Mouse (Mus musculus): ENCODE data around the gene Mfap3l. TPM values are rescaled to one million over a fixed set of nuclear protein-coding genes. Genes with fewer than 3 reads are reported as not detected.
"Not testable (repeated sequence)": the region's sequence is repeated elsewhere in the genome, so short reads cannot be mapped to it uniquely, and the experiment has no call there.

The Mfap3l gene
- total RNA-seq (2022): 10 to 100 TPM; 46.1 to 72.6 (median 61.9) TPM

DNA sequence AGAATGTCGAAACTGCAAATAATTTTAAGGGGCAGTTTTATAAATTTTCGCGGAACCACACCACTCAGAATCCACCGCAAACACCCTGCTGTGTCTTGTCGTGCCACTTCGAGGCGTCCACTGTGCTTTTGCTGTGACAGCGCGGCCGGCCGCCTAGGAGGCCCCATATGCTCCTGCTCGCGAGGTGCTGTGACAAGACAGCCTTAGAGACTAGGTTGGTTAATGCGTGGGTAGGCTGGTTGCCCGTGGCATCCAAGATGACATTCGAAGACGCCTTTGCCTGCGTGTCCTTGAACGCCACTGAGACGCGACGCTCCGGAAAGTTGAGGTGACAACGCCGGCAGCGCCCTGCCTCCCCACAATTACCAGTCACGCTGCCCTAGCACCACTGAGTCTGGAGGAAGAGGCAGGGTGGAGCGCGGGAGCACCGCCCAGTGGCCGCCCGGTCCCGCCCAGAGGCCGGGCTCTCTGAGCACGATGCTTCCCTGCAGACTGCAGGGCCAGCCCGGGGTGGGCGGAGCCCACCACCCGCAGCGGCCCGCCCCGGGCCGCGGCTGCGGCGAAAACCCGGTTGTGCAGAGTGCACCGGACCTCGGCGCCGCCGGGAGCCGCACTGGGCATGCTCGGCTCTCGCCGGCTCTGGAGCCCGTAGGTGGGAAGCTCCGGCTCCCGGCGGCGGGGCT, at the start of gene Mfap3l:
Mfap3l (plus strand) TSS at position 578 of the 683 bp plus-strand sequence.
- DNase-seq (ENCODE audit: low spot score in 2 of 2): peak; percentile 91 to 92

DNA sequence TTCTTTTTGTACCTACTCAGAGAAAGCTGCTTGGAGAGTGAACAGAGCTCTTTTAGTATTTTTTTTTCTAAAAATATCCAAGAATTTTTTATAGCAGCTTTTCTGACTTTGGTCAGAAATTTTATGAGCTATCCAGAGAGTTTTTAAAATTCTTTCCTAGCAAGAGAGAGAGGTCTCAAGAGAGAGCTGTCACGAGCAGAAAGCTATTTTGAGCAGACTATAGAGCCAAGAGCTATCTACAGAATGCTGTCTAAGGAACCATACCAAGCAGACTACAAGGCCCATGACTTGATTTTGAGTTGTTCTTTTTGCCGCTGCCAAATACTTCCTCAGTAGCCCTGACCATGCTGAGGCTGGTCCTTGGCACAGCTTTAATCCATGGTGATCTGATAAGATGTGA, 49.3 kb upstream of the Mfap3l start:
- DNase-seq (ENCODE audit: low spot score in 2 of 2): no peak

DNA sequence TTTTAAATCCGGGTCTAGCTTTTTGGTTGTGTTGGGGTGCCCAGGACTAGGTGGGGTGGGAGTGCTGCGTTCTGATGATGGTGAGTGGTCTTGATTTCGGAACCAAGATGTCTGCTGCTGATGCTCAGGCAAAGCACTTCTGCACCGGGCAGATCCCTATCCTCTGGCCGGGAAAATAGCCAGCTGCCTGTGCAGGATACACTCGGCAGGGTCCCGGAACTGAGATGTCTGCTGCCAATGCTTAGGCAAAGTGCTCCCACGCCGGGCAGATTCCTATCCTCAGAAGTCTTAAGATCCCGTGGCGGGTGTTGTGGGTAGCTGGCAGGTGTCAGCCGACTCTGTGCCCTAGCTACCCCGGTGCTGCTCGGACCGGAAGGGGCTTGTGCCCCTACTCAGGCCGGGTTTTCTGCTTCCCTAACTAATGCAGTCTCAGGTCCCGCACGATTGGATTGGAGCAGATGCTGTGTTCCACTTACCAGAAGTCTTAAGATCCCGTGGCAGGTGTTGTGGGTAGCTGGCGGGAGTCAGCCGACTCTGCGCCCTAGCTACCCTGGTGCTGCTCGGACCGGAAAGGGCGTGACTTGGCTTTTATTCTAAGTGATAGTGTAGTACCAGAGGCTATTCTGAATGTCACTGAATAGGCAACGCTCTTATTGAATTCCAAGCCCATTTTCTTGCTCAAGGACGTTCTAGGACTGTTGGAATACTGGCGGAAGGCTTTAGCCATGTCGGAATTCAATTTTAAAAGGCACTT, 41.1 kb upstream of the Mfap3l start:
- not testable (repeated sequence) for DNase-seq (ENCODE audit: low spot score in 2 of 2)

DNA sequence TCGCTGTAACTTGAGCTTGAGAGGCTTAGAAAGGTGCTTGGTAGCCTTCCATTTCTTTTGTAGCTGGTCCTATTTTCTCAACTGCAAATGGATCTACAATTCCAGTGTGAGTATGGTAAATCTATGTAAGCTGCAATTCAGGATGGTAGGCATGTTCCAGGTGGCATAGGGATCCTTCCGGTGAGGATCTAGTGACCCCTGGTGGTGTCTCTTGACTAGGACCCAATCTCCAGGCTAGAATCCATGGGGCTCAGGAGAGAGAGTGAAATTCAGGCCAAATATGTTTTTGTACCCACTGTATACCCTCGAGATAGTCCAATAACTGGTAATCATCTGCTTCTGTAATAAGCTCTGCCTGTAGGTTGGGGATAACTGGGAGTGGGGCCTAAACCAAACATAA, 37.9 kb upstream of the Mfap3l start:
- peak; percentile 5 to 45 for DNase-seq (ENCODE audit: low spot score in 2 of 2)

DNA sequence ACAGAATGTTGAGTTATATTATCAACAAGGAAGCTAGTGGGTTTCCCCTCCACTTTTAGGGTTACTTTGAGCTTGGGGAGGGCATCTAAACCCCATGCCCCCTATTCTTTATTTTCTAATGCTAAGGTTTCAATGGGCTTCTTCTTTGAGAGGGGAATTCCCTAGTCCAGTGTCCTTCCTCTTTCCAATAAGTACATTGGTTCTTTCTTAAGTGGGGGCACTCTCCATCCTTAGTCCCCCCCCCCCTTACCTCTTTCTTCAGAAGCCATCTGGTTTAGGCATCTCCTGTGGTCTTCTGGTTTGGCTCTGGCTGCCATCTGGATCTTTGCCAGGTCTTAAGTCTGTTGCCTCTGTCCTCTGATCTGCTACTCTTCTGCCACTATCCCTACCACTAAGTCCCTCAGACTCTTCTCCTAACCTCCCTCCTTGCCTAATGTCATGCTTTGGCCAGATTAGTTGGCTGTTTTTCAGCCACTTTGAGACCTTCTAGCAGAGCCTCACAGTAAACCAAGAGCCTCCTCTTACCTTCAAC, 21.0 kb upstream of the Mfap3l start:
- no peak for DNase-seq (ENCODE audit: low spot score in 2 of 2)

DNA sequence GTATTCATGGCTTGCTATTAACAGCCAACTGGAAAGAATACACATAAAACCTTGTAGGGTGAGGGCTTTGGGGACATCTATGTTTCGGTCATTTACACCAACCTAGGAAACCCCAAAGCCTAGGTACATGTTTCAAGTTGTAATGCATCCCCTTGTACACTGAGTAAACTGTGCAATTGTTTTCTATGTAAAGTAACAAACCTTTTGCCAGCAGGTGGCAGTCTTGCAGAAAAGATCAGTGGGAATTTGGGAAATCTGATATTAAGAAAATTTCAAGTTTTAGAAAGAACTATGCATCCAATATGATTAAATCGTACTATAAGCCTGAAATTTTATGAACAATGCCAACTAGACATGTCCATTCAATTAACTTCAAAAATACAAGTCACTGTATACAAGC, 15.7 kb upstream of the Mfap3l start:
- peak in 1 of 2 experiments; percentile 37 for DNase-seq (ENCODE audit: low spot score in 2 of 2)

DNA sequence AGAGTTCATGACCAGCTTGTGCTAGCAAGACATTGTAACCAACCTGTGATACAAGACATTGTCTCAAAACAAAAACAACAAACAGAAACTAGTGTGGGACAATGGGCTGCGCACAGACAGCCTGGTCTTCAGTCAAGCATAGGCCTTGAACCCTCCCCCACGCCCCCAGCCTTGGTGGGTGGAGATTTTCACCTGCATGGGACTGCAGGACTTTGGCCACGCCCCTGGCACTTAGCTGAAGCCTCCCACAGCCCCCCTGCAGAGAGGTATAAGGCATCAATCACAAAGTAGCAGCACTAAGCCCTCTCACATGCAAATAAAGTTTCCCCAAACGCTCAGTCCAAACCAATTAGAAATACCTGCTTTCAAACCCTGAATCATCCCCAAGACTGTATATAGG, 11.1 kb upstream of the Mfap3l start:
- no peak for DNase-seq (ENCODE audit: low spot score in 2 of 2)

DNA sequence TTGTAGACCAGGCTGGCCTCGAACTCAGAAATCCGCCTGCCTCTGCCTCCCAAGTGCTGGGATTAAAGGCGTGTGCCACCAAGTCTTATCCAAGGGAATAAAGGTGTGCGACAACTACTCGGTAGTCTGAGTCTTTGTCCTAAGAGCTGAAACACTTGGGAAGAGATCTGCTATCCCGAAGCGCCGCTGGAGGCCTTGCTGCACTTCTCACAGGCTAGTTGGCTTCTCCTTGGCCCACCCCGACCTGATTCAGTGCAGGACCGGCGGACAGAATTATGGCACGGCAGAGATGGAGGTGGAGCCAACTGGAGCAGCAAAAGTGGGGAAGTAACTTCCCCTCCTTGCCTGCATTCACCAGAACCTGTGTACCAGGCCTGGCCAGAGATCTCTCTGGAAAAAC, 10.6 kb upstream of the Mfap3l start:
- DNase-seq (ENCODE audit: low spot score in 2 of 2): no peak

DNA sequence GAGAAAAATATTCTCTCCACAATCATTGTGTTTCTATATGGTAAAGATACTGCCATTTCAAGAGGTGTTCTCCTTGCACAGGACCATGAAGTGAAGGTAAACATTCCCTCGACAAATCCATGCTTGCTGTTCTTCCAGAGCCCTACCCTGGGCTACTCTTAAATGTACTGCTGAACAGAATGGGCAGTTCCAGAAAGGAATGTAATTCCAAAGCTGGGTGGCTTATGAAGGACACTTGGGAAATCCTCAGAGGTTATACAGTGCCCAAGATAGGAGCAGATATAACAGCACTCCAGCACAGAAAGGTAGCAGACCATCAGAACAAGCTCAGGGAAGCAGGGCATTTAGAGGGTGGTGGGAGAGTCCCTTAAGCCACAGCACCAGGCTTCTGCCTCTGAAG, 9.2 kb upstream of the Mfap3l start:
- no peak for DNase-seq (ENCODE audit: low spot score in 2 of 2)

DNA sequence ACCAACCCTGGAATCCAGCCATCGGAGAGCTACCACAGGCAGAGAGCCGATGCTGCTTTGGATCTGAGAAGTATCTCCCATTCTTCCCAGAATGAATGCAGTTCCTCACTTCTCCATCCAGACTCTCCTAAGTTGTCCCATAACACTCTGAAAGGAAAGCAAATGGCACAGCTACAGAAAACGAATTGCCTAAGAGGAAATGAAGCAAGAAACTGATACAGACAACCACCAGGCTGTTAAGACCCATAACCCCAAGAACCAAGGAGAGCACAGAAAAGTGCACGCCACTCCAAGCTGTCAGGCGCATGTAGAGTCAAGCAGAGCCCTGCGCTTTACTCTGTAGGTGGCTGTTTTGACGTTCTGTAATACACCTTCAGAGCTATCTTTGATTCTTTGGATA, 7.9 kb upstream of the Mfap3l start:
- DNase-seq (ENCODE audit: low spot score in 2 of 2): no peak

DNA sequence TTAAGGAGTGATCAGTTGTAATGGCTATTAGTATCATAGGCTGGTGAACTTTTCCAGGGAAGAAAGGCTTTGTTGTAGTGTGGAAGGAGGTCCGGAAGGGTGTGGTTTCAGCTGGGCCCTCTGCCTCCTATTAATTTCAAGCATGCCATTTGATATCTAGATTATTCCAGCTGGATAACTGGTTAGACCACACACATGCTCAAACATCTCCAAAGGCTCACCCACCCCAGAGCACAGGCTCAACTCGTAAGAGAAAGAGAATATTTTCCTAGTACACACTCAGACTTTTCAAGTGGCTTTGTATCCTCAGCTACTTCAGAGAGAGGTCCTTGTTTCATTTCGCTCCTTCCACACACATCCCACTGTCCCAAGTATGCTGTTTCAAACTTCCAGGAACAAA, 4.7 kb upstream of the Mfap3l start:
- DNase-seq (ENCODE audit: low spot score in 2 of 2): no peak

DNA sequence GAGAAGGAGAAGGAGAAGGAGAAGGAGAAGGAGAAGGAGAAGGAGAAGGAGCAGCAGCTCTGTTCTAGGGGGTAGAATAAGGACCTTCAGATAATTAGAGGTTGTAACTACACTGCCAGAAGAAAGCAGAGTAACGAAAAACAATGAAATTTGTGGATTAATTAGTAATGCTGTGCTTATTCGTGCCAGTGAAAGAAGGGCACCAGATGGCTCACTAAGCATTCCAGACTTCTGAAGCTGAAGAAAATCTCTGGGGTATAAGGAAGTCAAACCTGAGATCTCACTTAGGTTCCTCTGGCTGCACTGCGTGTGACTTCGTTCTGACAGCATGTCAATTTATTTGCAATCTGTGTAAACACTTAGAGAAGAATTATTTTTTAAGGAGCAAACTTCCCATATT, 3.6 kb upstream of the Mfap3l start:
- no peak for DNase-seq (ENCODE audit: low spot score in 2 of 2)

DNA sequence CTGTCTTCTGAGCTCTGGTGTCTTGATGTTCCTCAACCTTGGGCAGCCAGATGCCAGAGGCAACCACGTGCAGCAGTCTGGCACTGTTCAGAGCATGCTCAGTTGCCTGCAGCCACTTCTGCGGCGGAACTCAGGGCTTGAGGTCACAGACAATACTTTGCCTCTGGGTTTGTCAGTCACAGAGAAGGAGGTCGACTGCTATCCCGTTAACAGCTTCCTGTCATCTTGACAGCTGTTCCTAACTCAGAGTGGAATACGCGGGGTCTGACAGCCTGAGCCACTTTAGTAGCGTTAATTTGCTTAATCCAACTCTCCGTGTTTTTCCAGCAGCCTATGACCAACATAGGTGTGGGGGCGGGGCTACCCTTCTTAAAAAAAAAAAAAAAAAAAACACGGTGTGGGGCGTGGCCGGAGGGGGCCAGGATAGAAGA, 1.1 kb upstream of the Mfap3l start:
- peak; percentile 79 to 83 for DNase-seq (ENCODE audit: low spot score in 2 of 2)

DNA sequence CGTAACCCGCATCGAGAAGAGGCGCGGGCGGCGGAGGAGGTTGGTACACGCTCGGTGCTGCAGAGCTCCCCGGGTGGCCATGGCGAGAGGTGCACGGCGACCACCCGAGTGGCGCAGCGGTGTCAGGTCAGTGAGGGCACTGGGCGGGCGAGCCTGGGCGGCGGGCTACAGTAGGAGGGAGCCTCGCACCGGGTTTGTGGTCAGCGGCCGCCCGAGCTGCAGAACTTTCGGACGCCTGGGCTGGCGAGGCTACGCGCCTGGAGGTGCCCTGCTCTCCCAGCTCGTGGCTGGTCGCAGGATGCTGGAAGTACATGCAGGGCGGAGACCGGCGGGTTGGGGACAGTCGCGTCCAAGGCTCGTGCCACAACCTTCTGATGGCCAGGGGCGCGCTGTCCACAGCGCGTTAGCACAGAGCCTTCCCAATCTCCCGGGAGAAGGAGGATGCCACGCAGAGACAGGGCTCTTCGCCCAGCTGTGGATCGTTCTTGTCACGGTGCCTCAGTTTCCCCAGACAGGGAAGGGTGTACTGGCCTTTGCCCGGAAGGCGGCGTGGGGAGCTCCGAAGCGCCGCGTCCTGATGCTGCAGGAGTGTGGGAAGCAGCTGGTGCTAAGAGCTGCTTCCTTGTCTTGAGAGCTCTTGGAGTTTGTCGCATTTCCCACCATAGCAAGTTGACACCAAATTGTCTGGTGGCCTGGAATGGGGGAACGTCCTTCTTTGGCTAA, 467 bp downstream of the Mfap3l start:
- DNase-seq (ENCODE audit: low spot score in 2 of 2): peak in 1 of 2 experiments; percentile 26

DNA sequence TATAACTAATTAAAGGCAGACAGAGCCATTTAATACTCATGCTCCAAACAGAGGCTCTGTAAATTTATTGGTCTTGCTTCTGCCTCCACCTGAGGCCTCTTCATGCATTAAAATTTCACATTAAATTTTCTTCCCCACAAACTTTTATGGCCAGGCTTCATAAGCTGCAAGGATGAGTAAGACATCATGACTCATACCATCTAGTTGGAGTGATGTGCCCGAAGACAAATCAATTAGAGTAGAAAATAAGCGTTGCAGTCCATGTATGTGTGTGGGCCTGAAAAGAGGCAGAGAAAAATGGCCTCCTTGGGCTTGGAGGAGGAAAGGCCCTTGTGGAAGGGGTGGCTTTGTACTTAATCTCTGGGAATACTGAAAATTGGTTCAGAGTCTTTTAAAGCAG, 2.3 kb downstream of the Mfap3l start:
- no peak for DNase-seq (ENCODE audit: low spot score in 2 of 2)

DNA sequence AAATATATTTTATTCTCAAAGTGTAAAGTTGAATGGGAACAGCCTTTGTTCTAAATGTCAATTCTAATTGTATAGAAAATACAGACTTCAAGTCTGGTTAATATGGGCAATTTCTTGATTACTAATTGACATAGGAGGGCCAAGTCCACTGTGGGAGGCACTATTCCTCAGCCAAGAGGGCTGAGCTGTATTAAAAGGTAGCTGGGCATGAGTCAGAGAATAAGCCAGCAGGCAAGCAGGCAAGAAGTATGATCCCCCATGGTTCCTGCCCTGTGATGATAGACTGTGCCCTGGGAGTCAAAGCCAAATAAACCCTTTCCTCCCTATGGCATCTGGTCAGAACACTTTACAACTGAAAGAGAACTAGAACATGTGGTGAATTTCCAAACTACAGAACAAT, 3.2 kb downstream of the Mfap3l start:
- DNase-seq (ENCODE audit: low spot score in 2 of 2): no peak

DNA sequence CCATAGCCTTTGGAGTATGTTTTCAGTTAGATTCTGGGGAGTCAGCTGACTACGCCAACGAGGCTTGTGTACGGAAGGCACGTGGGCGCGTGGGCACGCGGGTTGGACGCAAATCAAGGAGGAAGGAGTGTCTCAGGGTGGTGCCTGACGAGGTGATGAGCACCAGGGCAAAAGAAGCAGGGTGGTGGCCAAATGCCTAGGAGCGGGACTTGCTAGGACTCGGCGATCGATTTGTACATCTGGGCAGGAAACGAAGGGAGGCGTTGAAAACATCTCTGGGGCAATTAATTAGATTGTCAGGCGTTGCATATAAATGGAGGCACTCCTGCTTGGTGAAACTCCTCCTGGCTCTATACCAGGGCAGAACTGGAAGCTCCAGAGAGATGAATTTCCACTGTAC, 7.4 kb downstream of the Mfap3l start:
- no peak for DNase-seq (ENCODE audit: low spot score in 2 of 2)

DNA sequence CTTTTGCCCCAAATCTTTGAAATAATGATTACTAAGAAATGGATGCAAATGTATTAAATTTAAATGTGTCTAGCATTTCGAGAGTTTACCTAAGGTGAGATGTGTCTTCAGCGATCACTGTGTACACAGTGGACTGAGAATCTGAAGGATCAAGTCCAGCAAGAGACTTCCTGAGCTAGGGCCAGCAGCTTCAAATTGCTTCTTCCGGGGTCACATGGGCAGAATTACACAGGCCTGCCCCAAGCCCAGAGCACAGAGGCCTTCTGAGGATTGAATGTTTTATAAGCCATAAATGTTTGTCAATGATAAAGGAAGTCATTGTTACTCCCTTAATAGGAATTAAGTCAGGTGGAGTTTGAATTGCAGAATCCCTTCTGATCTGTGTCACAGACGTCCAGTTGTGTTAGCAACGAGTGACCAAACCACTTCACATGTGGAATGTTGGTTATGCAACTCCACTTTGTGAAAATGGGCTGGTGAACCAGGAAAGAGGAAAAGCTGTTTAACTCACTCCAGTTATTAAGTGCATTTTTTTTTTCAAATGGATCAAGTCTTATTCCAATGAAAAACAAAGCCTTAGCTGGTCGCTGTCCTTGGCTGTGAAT, 10.9 kb downstream of the Mfap3l start:
- no peak for DNase-seq (ENCODE audit: low spot score in 2 of 2)

DNA sequence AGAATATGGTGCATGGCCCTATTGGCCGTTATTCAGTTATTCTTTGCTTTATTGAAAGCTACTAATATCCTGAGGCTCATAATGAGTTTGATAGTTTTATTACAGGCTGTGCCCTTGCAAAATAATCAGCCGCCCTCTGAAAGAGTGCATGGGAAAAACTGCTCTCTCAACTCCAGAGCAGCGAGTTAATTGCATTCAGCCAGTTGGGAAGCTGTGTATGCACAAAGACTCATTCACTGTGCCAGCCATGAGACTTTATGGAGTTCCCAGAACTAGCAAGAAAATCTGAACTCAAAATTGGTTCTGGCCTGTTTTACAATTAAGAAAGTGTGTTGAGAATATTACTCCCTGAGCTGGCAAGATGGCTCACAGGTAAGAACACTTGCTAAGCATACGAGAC, 12.5 kb downstream of the Mfap3l start:
- DNase-seq (ENCODE audit: low spot score in 2 of 2): no peak

DNA sequence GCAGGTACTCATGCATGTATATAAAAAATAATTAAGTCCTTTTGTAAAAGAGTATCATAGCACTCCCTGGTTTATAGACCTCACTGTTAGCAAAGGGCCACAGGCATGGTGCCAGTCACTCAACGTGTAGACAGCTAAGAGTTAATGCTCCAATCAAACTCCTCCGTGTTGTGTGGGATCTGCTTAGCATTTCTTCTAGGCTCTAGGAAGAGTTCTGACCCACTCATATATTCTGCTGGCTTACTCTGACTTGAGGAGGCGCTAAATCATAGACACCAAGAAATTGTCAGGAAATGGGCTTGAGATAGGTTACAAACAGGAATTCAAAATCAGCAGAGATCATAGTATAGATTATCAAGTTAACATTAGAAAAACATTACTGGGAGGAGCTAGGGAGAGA, 13.3 kb downstream of the Mfap3l start:
- DNase-seq (ENCODE audit: low spot score in 2 of 2): no peak

DNA sequence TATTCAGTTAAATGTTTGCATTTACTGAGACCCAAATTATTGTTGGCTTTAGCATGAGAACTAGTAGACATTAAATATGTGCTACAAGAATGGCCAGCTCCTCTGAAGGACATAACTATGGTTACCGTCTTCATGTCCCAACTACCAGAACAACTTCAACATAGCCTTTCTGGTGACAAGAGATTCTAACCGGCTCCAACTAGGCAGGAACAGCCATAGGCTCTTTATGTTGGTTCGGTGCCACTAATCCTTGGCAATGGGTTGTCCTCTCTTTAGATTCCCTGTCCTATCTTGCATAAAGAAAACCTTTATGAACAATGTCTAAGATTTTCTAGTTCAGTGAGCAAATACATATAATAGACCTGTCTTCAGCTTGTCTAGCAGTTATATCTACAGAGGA, 14.7 kb downstream of the Mfap3l start:
- DNase-seq (ENCODE audit: low spot score in 2 of 2): no peak

DNA sequence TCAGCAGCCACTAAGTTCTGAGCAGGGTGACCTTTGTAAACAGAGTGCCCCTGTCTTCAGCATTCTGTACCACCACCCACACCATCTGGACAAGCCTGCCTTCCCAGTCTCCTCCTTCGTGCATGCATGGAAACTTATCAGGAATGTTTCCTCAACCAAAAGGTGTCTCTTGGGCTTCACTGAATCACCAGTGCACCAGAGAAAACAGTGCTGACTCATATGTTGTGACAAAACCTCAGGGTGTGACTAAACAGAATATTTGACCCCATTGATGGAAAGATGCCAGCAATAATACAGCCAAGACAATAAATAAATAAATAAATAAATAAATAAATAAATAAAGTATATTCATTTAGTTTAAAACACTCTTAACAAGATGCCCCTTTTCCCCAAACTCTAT, 16.5 kb downstream of the Mfap3l start:
- DNase-seq (ENCODE audit: low spot score in 2 of 2): no peak
